Mouse (Mus musculus): Measurements from ENCODE around the gene Gm12886. TPM values are rescaled to one million over a fixed set of nuclear protein-coding genes. Genes with fewer than 3 reads are reported as not detected.

Gene Gm12886
- total RNA-seq (2021): not detected
- long read RNA-seq, experiment 1: 0 reads
- long read RNA-seq, experiment 2: 0 reads

DNA sequence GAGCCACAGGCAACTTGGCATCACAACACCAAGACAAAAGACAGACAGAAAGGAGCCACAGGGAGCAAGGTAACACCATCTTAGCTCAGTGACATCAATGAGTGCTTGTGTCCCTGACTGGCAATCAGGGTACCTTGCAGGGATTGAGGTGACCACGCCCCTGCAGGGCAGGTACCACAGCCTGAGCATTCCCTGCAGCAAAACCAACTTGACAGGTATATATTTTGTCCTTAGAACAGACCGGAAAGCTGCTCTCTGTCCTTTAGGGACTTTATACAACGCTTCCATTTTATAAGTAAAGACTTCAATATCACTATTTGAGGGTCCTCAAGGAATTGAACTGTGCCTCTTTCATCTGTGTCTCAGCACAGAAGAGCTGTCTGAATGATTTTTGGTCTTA, at the start of gene Gm12886:
Gene Gm12886, minus strand, starts transcription at position 101 of the 400 bp plus-strand sequence.
- no peak for TF ChIP-seq CTCF (IDR thresholded peaks at IDR 0.05)
- intact Hi-C loops (cut with DNase I): no loop called here
- Histone ChIP-seq H3K4me3 (no peak within 1 kb of the TSS), H3K27ac (no peak within 1 kb of the TSS)
- no peak for DNase-seq

Other genes with a start within 250 kb of the Gm12886 start
- gene Rlf, start 208.0 kb downstream of the Gm12886 start, total RNA-seq (2021): 1 to 10 TPM; 8.0 to 9.8 TPM
- not detected for gene Gm12888, start 98.2 kb downstream of the Gm12886 start, total RNA-seq (2021)
- not detected for gene Gm12887, start 199.0 kb upstream of the Gm12886 start, total RNA-seq (2021)

All from gastrocnemius, adult 2 months (tissue).